Mouse (Mus musculus) layer of hippocampus, postnatal 10 days (tissue): ENCODE results near the gene Prss33. TPM values are rescaled to one million over a fixed set of nuclear protein-coding genes. Genes with fewer than 3 reads are reported as not detected.

Experiments
- DNase-seq, 2 experiments: peaks; one replicate each; pipeline ENCODE4 v3.0.0; 2021; ENCODE audit warnings: low spot score in 2 of 2
- microRNA-seq, 2 experiments: library from miRNA; unstranded; fragments of <30 nt; microRNA quantifications; one replicate each; pipeline ENCODE4 v1.2.0; 2021
- total RNA-seq, 2 experiments: library from RNA; stranded (reverse); gene quantifications; 2 replicates each; pipeline ENCODE4 v1.2.3; 2021

Prss33 gene
- total RNA-seq, 2 experiments from 2014 or later, result not detected

DNA sequence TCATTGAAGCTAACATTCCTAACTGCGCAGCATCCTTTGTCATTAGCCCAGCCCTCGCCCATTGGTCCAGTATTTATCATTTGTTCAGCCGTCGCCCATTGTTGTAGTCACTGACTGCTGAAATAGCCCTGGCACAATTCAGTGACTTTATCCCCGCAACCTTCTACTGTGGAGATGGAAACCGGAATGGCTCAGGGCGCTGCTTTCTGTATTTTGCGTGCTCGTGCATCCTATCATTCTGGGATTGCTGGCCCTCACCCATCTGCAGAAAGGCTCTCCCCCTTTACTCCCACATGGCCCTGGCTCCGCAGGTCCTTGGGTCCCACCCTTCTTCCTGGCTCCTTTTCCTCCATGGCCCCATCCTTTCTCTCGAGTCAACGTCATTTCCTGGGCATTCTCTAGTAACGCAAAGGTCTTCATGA lies 49.3 kb downstream of the Prss33 start:
- DNase-seq, result peak; percentile 30 to 47

DNA sequence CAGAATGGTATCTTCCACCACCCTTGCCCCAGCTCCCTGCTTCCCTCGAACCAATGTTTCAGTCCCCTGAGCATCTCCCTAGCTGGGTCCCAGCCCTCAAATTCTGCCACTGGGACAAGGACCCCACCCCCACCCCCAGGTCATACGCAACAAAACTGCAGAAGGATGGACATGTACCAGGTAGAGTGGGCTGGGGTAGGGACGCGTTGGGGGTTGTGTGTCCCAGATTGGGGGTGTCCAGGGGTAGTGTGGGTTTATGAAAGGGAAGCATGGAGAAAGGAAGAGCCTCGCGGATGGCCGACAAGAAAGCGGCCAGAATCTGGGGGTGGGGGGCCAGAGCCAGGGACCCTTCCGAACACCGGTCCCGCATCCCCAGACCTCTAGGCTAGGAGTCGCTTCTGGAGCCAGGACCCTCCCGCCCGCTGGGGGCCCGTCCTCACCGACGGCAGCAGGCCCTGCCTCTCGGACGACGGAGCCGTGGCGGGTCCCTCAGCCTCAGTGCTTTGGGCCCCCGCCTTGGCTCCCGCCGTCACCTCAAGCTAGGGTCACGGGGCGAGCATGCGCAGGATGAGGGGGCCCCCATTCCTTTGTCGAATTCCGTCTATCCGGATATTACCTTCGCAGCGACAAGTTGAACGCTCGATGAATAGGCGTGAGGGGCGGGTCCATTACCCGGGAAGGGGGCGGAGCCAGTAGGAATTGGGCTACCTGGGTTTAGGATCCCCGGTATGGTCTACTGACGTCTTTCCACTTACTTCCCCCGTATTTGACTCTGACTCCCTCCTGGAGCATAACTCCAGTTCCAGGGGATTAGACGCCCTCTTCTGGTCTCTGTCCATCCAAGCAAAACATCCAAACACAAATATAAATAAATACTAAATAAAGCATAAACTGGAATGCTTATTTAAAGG lies 50.0 kb downstream of the Prss33 start, which contains the start of gene Flywch2:
TSS of gene Flywch2 (minus strand) at position 521 of the 911 bp plus-strand sequence.
- peak; percentile 82 to 89 for DNase-seq

DNA sequence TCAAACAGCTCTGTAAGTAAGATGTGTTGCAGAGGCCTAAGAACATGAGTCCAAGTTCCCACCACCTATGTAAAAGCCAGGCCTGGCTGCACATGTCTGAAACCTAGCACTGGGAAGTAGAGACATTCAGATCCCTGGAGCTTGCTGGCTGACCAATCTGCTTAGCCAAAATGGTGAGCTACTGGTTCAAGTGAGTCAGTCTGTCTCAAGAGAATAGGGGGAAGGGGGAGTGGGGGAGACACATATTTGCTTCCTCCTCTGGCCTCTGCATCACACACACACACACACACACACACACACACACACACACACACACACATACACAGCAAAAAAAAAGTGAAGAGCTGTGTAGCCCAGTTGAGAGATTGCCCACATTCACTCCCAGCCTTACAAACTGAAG lies 52.5 kb downstream of the Prss33 start:
- DNase-seq, result no peak

Small RNA genes within 50 kb of the gene (microRNA-seq; reads per million reads assigned to microRNA genes)
- gene Mir5125, result 3.3 to 5.9 reads per million in 2 experiments

Other genes with a start within 250 kb of the Prss33 start
- 10 to 100 TPM; 25.7 to 30.0 TPM for gene Zfp13, start 236.6 kb downstream of the Prss33 start, total RNA-seq
- gene Zscan10, start 235.2 kb downstream of the Prss33 start, total RNA-seq, result not detected
- gene Mmp25, start 190.8 kb downstream of the Prss33 start, total RNA-seq, result 1 to 10 TPM; 1.2 to 1.6 TPM
- gene Bicdl2, start 175.6 kb downstream of the Prss33 start, total RNA-seq, result not detected
- 100 to 1,000 TPM; 137 to 148 TPM for gene Hcfc1r1, start 162.5 kb downstream of the Prss33 start, total RNA-seq
- gene Thoc6, start 162.2 kb downstream of the Prss33 start, total RNA-seq, result 10 to 100 TPM; 11.4 to 12.9 TPM
- gene Tnfrsf12a, start 158.6 kb downstream of the Prss33 start, total RNA-seq, result 1 to 10 TPM; 6.8 to 7.2 TPM
- under 1 TPM; 0.22 to 0.25 TPM for gene Cldn6, start 156.8 kb downstream of the Prss33 start, total RNA-seq
- under 1 TPM in 1 of 2 experiments, not detected in 1; 0.57 TPM for gene Cldn9, start 152.0 kb downstream of the Prss33 start, total RNA-seq
- under 1 TPM; 0.13 to 0.62 TPM for gene 1520401A03Rik, start 113.3 kb downstream of the Prss33 start, total RNA-seq
- gene Pkmyt1, start 109.7 kb downstream of the Prss33 start, total RNA-seq, result 1 to 10 TPM; 6.7 to 8.3 TPM
- 10 to 100 TPM; 51.8 to 53.1 TPM for gene Paqr4, start 95.2 kb downstream of the Prss33 start, total RNA-seq
- under 1 TPM; 0.20 to 0.27 TPM for gene Kremen2, start 90.2 kb downstream of the Prss33 start, total RNA-seq
- gene Flywch1, start 64.5 kb downstream of the Prss33 start, total RNA-seq, result 100 to 1,000 TPM; 121 to 123 TPM
- gene Flywch2, start 50.0 kb downstream of the Prss33 start, total RNA-seq, result 10 to 100 TPM; 26.7 to 27.3 TPM
- gene Srrm2, start 45.5 kb downstream of the Prss33 start, total RNA-seq, result 100 to 1,000 TPM; 516 to 611 TPM
- gene Elob, start 6.9 kb downstream of the Prss33 start, total RNA-seq, result 100 to 1,000 TPM; 402 to 410 TPM
- under 1 TPM; 0.21 to 0.45 TPM for gene Prss32, start 7.8 kb upstream of the Prss33 start, total RNA-seq
- 1 to 10 TPM; 2.2 to 3.1 TPM for gene Prss41, start 8.1 kb upstream of the Prss33 start, total RNA-seq
- gene Prss21, start 32.0 kb upstream of the Prss33 start, total RNA-seq, result not detected
- not detected for gene Dcpp1, start 44.8 kb upstream of the Prss33 start, total RNA-seq
- gene Dcpp2, start 44.8 kb upstream of the Prss33 start, total RNA-seq, result not detected
- not detected for gene Dcpp3, start 81.4 kb upstream of the Prss33 start, total RNA-seq
- gene Sbp, start 105.6 kb upstream of the Prss33 start, total RNA-seq, result not detected
- not detected for gene Sbpl, start 119.2 kb upstream of the Prss33 start, total RNA-seq
- gene Prss30, start 144.5 kb upstream of the Prss33 start, total RNA-seq, result under 1 TPM in 1 of 2 experiments, not detected in 1; 0.45 TPM
- not detected for gene Prss22, start 162.0 kb upstream of the Prss33 start, total RNA-seq
- gene Prss27, start 202.1 kb upstream of the Prss33 start, total RNA-seq, result not detected
- 10 to 100 TPM; 71.8 to 72.0 TPM for gene Kctd5, start 237.4 kb upstream of the Prss33 start, total RNA-seq